In the genomic region with DNA sequence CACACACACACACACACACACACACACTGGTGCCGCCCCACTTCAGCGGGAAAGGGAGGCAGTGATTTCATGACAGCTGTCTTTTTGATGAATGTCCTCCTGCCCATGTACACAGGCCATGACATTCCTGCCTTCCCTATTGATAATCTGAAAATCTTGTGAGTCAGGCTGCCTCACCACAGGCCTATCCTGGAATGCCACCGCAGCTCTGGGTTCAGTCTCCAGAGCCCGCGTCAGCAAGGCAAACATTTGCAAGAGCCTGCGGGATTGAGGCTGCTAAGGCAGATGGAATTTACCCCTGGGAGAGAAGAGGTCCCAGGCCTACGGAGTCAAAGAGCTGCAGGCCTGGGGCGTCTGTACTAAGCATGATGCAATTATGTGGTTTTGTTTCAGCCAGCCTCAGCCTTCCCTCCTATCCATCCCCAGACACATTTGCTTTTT, we compare ENCODE assay signal across 12 mouse cellular contexts. TPM values are rescaled to one million over a fixed set of nuclear protein-coding genes. Genes with fewer than 3 reads are reported as not detected.
DNase-seq lines count a peak whose midpoint lies in the region; ATAC-seq and TF ChIP-seq lines count a peak whose summit lies in the region.
"Had no signal": no experiment of that assay in that cellular context is flagged by ENCODE, and none has a peak within 500 bp of the region (broad histone marks: within the 10 kb centered on the region; RNA-seq: fewer than 3 reads in every experiment).

No protein-coding gene starts in this region.

- peaks cover 9% of the 10 kb centered on the region; the same call in 1 of the 2 replicates for H3K4me1 ChIP-seq in heart, adult 2 months (ENCODE audit: control insufficient read depth, insufficient read depth, low read length)
- H3K4me1 ChIP-seq in lung, embryonic 14.5 days (ENCODE audit: insufficient read depth), result no peaks in the 10 kb centered on the region
- peaks cover 9% of the 10 kb centered on the region; the same call in 1 of the 2 replicates for H3K4me1 ChIP-seq in embryonic facial prominence, embryonic 14.5 days (ENCODE audit: control insufficient read depth, insufficient read depth, low read length)
- no peaks in the 10 kb centered on the region for H3K4me1 ChIP-seq in forebrain, postnatal 0 days (ENCODE audit: insufficient read depth)

- H3K9me3 ChIP-seq in lung, embryonic 14.5 days (ENCODE audit: low read depth, low read length), result no peaks in the 10 kb centered on the region
- H3K9me3 ChIP-seq in embryonic facial prominence, embryonic 14.5 days (ENCODE audit: control insufficient read depth, low read length), result no peaks in the 10 kb centered on the region
- no peaks in the 10 kb centered on the region for H3K9me3 ChIP-seq in forebrain, postnatal 0 days (ENCODE audit: low read length)
- H3K9me3 ChIP-seq: lung, embryonic 15.5 days had no signal

- H3K27ac ChIP-seq in heart, adult 2 months, result peak overlapping the region; percentile 28; the same call in 1 of the 2 replicates
- no peak overlapping the region for H3K27ac ChIP-seq in lung, embryonic 14.5 days (ENCODE audit: low read depth)
- peak overlapping the region; percentile 18 for H3K27ac ChIP-seq in embryonic facial prominence, embryonic 14.5 days (replicated peaks; ENCODE audit: low read depth, low read length)
- H3K27ac ChIP-seq in forebrain, postnatal 0 days (ENCODE audit: low read depth, low read length), result no peak overlapping the region
- H3K27ac ChIP-seq: lung, embryonic 15.5 days had no signal

- DNase-seq in heart, adult 2 months, result no peak
- no peak for DNase-seq in heart, adult 11 months
- peak; percentile 31 for DNase-seq in lung, embryonic 14.5 days
- no peak for DNase-seq in lung, postnatal 25 days (ENCODE audit: low spot score)
- peak; percentile 75 for DNase-seq in embryonic facial prominence, embryonic 14.5 days (ENCODE audit: low spot score)
- peak; percentile 67 for DNase-seq in yolk sac, embryonic 10.5 days (ENCODE audit: low spot score)
- DNase-seq in thymus, postnatal 25 days, result no peak
- no peak for DNase-seq in forebrain, postnatal 0 days
- DNase-seq: kidney, postnatal 10 days; retina, postnatal 1 day had no signal

- peak overlapping the region; percentile 14 for H3K9ac ChIP-seq in heart, adult 2 months (ENCODE audit: low read depth, low read length)
- H3K9ac ChIP-seq in lung, embryonic 14.5 days, result no peak overlapping the region
- no peak overlapping the region for H3K9ac ChIP-seq in embryonic facial prominence, embryonic 14.5 days (ENCODE audit: low read depth, low read length)
- no peak overlapping the region for H3K9ac ChIP-seq in forebrain, postnatal 0 days
- H3K9ac ChIP-seq: lung, embryonic 15.5 days had no signal

- TF ChIP-seq CTCF in heart, adult 2 months (IDR thresholded peaks at IDR 0.05), result no peak
- TF ChIP-seq CTCF in lung, embryonic 14.5 days (IDR thresholded peaks at IDR 0.05; ENCODE audit: low read depth), result no peak
- no peak for TF ChIP-seq CTCF in forebrain, postnatal 0 days (IDR thresholded peaks at IDR 0.05; ENCODE audit: low read depth)

- no peaks in the 10 kb centered on the region for H3K27me3 ChIP-seq in heart, adult 2 months (ENCODE audit: control insufficient read depth, insufficient read depth, low read length)
- no peaks in the 10 kb centered on the region for H3K27me3 ChIP-seq in lung, embryonic 14.5 days (ENCODE audit: insufficient read depth, low read length)
- no peaks in the 10 kb centered on the region for H3K27me3 ChIP-seq in embryonic facial prominence, embryonic 14.5 days (replicated peaks; ENCODE audit: control insufficient read depth, insufficient read depth, low read length)
- no peaks in the 10 kb centered on the region for H3K27me3 ChIP-seq in forebrain, postnatal 0 days (ENCODE audit: insufficient read depth, low read length)
- H3K27me3 ChIP-seq: lung, embryonic 15.5 days had no signal

- WGBS in heart, adult 2 months, result 46% methylated on average over 8 of the region's 8 CpGs
- WGBS in lung, embryonic 14.5 days, result 41% methylated on average over 8 of the region's 8 CpGs
- 33% methylated on average over 8 of the region's 8 CpGs for WGBS in embryonic facial prominence, embryonic 14.5 days
- 64% methylated on average over 8 of the region's 8 CpGs for WGBS in forebrain, postnatal 0 days

- H3K79me2 ChIP-seq in heart, adult 2 months (replicated peaks; ENCODE audit: control insufficient read depth, insufficient read depth, low read length), result no peaks in the 10 kb centered on the region

- no peak for TF ChIP-seq POLR2A in heart, adult 2 months (IDR thresholded peaks at IDR 0.05; ENCODE audit: insufficient read depth, low read depth, low read length)

- ATAC-seq in lung, embryonic 14.5 days (ENCODE audit: insufficient read depth), result peak; percentile 50; the same call in 1 of the 2 replicates
- peak; percentile 82 for ATAC-seq in embryonic facial prominence, embryonic 14.5 days (ENCODE audit: low read depth)
- ATAC-seq in forebrain, postnatal 0 days, result no peak

- intact Hi-C loops in heart, adult 2 months (cut with DNase I), result no loop called here

- no peak overlapping the region for H3K4me3 ChIP-seq in heart, adult 2 months
- no peak overlapping the region for H3K4me3 ChIP-seq in lung, embryonic 14.5 days (ENCODE audit: low read depth, low read length)
- no peak overlapping the region for H3K4me3 ChIP-seq in embryonic facial prominence, embryonic 14.5 days (ENCODE audit: low read depth, low read length)
- H3K4me3 ChIP-seq in forebrain, postnatal 0 days (ENCODE audit: low read depth, low read length), result no peak overlapping the region
- H3K4me3 ChIP-seq: lung, embryonic 15.5 days had no signal

- peaks cover 6% of the 10 kb centered on the region; the same call in 1 of the 2 replicates for H3K36me3 ChIP-seq in heart, adult 2 months (ENCODE audit: control insufficient read depth, insufficient read depth, low read length)
- H3K36me3 ChIP-seq in lung, embryonic 14.5 days (ENCODE audit: insufficient read depth), result no peaks in the 10 kb centered on the region
- no peaks in the 10 kb centered on the region for H3K36me3 ChIP-seq in embryonic facial prominence, embryonic 14.5 days (ENCODE audit: control insufficient read depth, insufficient read depth, low read length)
- no peaks in the 10 kb centered on the region for H3K36me3 ChIP-seq in forebrain, postnatal 0 days (ENCODE audit: insufficient read depth)
- H3K36me3 ChIP-seq: lung, embryonic 15.5 days had no signal

- H3K4me2 ChIP-seq in lung, embryonic 14.5 days, result no peak overlapping the region
- no peak overlapping the region for H3K4me2 ChIP-seq in embryonic facial prominence, embryonic 14.5 days (ENCODE audit: low read depth, low read length)
- no peak overlapping the region for H3K4me2 ChIP-seq in forebrain, postnatal 0 days (ENCODE audit: low read depth)
- H3K4me2 ChIP-seq: lung, embryonic 15.5 days had no signal

- no peak for TF ChIP-seq EP300 in heart, adult 2 months (IDR thresholded peaks at IDR 0.05; ENCODE audit: insufficient read depth, low read depth, low read length)

RNA-seq across cellular contexts. Expression of gene Rbm20, which starts 54.7 kb away (rescaled TPM):
- total RNA-seq in heart, adult 2 months (2021), result 100 to 1,000 TPM; 194 to 231 TPM
- 143 and 161 TPM in 2 replicates for polyA plus RNA-seq in heart, adult 2 months (2012; rRNA removed)
- polyA plus RNA-seq in lung, embryonic 14.5 days (2014; fragmentation: Nextera tagmentation; extraction: Ambion mirVana), result 0.59 and 1.2 TPM in 2 replicates
- 5.8 and 5.9 TPM in 2 replicates for polyA plus RNA-seq in embryonic facial prominence, embryonic 14.5 days (2014; fragmentation: Nextera tagmentation; extraction: Ambion mirVana)
- total RNA-seq in forebrain, postnatal 0 days (2014; rRNA removed), result 2.9 and 3.4 TPM in 2 replicates
- 1.1 and 1.4 TPM in 2 replicates for polyA plus RNA-seq in forebrain, postnatal 0 days (2015; fragmentation: Nextera tagmentation; extraction: Ambion mirVana)
- total RNA-seq: hematopoietic stem cell, adult 5-6 weeks had no signal

Comparison
In these comparisons a context has a peak if more than half of its experiments do, and no peak if none do; other contexts are left out.
1. DNase-seq: peak in lung, embryonic 14.5 days (single experiment), embryonic facial prominence, embryonic 14.5 days (single experiment) and yolk sac, embryonic 10.5 days (single experiment); none in heart, adult 2 months (0 of 2), heart, adult 11 months (single experiment), lung, postnatal 25 days (single experiment), thymus, postnatal 25 days (single experiment) and forebrain, postnatal 0 days (single experiment).
2. H3K27ac ChIP-seq: peak in heart, adult 2 months (single experiment) and embryonic facial prominence, embryonic 14.5 days (single experiment); none in lung, embryonic 14.5 days (single experiment) and forebrain, postnatal 0 days (single experiment).
3. RNA of gene Rbm20, which starts 54.7 kb away (polyA plus RNA-seq): 143 to 161 TPM in heart, adult 2 months; 5.8 to 5.9 TPM in embryonic facial prominence, embryonic 14.5 days, 1.1 to 1.4 TPM in forebrain, postnatal 0 days and 0.59 to 1.2 TPM in lung, embryonic 14.5 days; every median in the first group is over 10 times any median in the second.